Mouse (Mus musculus): ENCODE data around the gene Tlr6.

Tlr6 gene

GRCm38 (mm10) chr5:64932215-64932614 is 27.7 kb downstream of the Tlr6 start:
- DNase-seq (ENCODE audit: low spot score) = no peak

DNA sequence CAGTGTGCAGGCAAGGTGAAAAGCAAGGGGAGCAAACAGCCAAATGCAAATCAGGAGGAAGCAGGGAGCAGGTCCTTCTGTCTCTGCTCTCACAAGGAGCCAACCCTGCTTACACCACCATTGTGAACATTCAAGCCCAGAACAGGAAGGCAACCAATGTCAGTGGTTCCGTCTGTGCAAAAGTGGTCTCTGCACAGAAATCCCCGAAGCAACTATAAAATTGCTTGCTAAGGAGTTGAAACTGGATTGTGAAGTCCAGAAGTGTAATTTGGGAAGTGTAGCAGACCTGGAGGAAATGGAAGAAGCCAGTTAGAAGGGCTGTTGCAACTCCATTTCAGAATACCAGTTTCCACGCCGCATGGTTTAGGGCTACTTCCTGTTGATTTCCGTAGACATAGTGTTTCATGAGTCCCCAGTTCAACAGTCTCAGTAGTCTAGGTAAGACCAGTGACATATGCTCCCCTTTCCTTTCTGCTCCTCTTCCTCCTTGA is 37.0 kb downstream of the Tlr6 start:
- DNase-seq (ENCODE audit: low spot score) = peak; percentile 7

DNA sequence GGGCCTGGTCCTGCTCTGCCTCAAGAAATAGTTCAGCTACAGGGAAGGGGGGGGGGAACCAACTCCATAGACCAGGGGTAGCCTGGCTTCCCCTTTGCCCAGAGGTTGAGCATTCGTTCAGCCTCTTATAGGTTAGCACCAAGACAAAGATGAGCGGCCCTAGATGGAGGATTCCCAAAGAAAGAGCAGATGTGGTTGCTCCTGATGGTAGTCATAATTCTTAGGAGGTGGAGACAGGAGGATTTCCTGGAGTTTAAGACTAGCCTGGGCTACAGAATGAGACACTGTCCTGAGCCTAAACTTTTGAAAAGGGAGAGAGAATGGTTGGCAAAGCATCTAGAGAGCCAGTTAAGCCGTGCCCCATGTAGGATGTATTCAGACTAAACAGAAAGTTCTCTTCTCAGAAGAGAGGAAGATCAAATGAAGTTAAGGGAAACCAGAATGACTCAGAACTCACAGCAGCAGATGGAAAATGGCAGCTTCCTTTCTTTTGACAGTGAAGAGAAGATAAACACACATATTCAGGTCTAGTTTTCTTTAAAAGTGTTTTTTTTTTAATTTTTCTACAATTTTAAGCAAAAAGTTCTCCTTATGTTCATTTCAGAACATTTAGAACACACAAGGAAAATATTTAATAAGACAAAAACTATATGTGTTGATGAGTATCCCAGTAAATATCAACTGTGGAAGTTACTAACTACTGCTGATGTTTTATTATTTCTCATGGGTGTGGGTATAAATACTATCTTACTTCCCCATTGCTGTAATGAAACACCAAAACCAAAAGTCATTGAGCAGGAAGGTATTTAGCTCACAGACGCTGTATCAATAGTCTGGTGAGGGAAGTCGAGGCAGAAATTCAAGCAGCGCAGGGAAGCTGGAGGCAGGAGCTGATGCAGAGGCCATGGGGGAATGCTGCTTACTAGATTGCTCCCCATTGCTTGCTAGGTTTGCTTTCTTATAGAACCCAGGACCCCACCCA is 41.0 kb downstream of the Tlr6 start:
- DNase-seq (ENCODE audit: low spot score) = no peak

DNA sequence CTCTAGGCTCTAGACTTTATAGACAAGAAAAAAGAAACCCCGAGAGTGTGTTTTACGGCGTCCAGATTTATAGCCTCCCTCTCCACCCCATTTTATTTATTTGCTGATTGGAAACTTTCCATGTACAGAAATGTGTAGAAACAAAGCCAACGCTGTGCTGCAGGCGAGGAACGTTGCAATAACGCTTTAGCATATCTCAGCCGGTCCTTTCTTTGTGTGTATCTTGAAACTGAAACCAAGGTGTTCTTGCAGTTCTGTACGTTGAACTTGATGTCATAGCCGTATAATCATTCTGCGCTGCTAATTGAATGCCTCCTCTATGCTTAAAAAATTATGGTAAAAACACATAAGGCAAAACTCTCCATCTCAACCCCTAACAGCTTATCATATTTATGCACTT is 42.2 kb downstream of the Tlr6 start:
- DNase-seq (ENCODE audit: low spot score) = no peak

- no peak for DNase-seq (ENCODE audit: low spot score)
These were observed 42.7 kb downstream of the Tlr6 start for GRCm38 (mm10) chr5:64917161-64917560.

DNA sequence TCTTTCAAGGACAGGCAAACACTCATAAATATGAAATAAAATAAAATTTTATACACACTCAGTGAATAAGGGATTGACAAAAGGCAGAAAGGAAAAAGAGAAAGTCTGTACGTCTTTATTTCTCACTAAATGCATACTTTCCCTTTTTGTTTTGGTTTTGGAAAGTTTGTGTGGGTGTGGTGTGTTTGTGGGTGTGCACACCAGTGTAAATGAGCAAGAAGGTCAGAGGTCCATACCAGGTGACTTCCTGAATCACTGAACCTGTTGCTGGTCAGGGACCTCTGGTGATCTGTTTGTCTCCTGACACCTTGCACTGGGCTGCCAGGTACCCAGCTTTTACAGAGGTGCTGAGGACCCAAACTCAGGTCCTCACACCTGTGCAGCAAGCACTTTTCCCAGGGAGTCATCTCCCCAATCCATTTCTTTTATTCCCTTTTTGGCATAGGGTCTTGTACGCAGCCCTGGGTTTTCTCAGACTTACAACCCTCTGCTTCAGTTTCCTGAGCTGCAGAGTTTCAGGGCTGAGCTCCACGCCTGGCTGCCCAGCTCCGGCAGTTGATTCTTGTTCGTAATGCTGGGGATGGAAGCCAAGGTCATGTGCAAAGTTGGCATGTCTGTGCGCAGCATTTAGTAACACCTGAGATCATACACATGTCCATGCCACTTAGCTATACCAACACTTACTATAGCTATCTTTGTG is 51.2 kb downstream of the Tlr6 start:
- DNase-seq (ENCODE audit: low spot score) = no peak

DNA sequence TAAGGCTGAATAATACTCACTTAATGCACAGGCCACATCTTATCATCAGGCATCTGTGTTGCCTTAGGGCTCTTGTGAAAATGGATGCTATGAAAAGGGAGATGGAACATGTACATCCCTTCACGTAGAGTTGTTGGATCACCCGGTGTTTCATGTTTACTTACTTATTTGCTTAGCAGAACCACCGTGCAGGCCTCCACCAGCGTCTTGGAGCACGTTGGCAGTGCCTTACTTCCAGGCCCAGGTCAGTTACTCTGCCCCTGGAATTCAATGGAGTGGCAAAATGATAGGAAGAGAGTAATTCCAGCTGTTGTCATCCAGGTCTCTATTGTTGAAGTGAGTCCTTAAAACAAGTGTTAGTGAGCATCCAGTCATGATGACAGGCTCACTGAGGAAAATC is 52.0 kb downstream of the Tlr6 start:
- DNase-seq (ENCODE audit: low spot score) = no peak

DNA sequence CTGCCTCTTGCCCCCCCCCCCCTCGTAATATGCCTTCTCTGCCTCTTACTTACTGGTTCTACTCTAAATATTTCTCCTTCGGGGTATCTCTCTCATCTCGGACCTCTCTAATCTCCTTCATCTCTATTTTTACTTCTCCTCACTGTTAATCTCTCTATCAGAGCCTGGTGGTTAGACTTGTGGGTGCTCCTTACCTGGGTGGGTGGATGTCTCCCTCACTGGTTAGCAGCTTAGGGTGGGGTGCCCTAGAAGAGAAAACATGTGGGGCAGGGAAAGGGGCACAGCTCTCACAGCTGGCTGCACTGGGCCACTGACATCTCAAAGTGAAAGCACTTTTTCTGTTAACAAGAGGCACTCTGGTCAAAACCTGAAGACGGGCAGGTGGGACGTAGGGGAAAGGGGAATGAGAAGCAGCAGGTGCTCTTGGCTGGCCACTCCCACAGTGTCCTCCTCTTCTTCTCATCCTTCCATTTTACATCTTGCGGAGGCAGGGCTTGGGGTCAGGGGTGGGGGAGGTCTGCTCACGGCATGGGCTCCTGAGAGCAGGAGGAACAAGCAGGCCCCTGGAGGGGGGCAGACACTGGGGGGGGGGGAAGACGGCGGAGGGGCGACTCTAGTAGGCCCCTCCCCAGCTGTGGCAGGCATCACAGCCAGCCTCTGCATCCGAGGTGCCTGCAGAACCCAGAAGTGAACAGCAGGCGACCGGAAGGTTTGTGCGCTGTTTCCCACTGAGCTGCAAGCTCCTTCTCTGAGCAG is 54.2 kb downstream of the Tlr6 start:
- DNase-seq (ENCODE audit: low spot score) = no peak
